Mouse (Mus musculus) layer of hippocampus, postnatal 14 days (tissue): ENCODE data around the gene H1f0. TPM values are rescaled to one million over a fixed set of nuclear protein-coding genes. Genes with fewer than 3 reads are reported as not detected.

ENCODE experiments used
- DNase-seq, 2 experiments: peaks; one replicate each; pipeline ENCODE4 v3.0.0; 2021 to 2022; ENCODE audit warnings: low spot score in 2 of 2, mixed read lengths in 1 of 2
- microRNA-seq, 2 experiments: library from miRNA; unstranded; fragments of <30 nt; microRNA quantifications; one replicate each; pipeline ENCODE4 v1.2.0; 2021
- total RNA-seq, 2 experiments: library from RNA; stranded (reverse); gene quantifications; 2 replicates each; pipeline ENCODE4 v1.2.3; 2021

Gene H1f0
- total RNA-seq, 2 experiments from 2014 or later: 88.8 to 94.3 TPM

DNA sequence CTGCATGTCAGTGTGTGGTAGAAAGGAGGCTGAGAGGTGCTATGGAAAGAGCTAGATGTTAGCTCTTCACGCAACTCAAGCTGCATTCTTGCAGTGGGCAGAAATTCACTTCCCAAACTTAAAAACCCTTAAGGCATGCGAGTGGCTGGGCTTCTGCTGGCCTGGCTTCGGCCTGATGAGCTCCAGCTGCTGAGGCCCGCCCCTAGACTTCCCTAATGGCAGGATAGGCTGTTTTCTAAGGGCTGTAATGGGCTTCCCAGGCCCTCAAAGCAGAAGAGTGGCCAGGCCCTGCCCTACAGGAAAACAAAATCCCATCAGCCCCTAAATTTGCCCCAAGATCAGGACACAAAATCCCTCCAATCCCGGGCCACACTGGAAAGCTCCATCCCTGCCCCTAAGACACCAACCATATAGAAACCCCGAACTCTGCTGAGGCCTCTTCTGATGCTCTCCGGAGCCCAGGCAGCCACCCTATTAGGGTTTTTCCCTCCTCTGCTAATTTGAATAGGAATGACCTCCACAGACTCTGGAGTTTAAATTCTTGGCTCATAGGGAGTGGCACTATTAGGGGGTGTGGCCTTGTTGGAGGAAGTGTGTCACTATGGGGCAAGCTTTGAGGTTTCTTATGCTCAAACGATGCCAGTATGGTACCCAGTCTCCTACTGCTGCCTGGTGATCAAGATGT is 37.0 kb downstream of the H1f0 start:
- DNase-seq: no peak

DNA sequence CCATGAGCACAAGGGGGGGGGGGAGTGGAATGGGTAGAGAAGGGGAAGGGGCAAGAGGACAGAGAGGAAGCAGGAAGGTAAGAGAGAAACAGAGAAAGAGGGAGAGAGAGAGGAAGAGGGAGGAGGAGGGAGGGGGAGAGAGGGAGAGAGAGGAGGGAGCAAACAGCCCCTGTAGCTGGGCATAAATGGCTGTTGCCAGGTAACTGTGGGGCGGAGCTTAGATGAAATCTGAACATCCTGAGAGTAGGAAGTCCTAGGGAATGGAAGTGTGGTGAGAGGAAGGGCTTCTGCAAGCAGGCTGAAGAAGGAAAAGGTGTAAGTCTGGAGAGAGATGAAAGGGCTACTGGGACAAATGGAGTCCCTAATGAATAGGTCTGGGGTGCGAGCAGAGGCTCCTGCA is 38.0 kb downstream of the H1f0 start:
- DNase-seq: no peak

DNA sequence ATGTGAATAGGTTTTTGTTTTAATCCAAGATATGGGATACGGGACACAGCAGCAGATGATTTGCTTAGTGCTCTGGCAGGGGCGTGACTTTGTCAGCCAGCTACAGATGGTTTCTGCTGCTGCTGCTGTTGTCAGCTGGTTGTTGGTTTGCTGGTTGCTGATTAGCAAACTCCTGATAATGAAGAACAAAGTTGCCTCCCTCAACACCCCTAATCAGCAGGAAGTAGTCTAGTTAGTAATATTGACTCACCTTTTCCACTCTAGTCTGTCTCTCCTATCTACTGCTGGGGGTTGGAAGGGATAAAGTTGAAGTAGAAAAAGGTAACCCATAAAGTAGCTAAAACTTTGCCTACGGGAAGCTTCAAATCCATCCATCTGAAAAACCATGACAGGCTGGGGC is 39.4 kb downstream of the H1f0 start:
- DNase-seq: no peak

DNA sequence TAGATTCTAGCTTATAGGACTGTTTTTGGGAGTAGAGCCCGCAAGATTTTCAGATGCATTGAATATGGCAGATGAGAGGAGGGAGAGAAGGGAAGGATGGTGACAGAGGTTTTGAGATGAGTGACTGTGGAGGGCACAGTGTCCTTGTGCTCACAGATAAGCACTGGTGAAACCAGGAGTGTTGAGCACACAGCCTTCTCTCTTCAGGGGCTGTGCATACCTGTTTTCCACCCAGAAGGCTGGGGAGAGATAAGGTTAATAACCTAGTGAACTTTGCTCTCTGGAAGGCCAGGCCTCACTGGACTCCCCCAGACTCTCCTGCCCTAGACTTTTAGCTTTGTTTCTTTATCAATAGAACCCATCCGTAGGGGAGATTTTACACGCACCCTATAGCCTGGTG is 40.2 kb downstream of the H1f0 start:
- no peak for DNase-seq

DNA sequence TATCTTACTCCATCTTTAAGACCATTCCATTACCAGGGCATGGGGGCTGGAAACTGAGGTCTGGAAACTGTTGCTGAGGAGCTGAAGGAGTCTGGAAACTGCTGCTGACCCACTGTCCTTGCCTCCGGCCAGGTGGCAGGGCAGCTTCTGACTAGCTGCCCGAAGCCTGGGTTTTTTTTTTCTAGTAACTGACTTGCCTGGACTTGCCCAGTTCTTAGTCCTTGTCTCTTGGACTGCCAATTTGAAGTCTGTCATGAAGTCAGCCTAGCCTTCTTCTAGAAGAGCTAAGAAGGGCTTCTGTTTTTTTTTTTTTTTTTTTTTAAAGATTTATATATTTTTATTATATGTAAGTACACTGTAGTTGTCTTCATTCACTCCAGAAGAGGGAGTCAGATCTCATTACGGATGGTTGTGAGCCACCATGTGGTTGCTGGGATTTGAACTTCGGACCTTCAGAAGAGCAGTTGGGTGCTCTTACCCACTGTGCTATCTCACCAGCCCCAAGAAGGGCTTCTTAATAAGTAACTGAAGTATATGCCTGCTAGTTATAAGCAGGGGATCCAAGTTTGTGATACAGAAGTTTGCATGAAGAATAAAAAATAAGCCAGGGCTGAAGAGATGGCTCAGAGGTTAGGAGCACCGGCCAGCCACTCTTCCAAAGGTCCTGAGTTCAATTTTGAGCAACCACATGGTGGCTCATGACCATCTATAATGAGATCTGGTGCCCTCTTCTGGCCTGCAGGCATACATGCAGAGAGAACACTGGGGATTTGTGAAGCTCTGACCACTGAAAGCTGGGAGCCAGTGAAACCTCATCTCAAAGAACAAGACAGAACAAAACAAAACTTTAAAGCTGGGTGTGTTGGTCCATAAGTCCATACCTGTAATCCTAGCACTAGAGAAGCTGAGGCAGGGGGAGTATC is 43.1 kb downstream of the H1f0 start:
- peak in 1 of 2 experiments; percentile 49 for DNase-seq

DNA sequence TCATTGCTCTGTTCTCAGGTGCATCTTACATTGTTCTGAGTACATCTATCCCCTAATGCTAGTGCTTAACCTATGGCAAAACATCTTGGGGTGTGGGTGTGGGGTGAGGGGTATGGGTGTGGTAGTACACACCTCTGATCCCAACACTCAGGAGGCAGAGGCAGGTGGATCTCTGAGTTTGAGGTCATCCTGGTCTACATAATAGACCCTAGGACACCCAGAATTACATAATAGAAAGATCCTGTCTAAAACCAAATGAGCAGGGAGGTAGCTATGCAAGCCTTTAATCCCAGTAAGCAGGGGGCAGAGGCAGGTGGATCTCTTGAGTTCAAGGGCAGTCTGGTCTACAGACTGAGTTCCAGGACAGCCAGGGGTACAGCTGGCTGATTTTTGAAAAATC is 45.5 kb downstream of the H1f0 start:
- DNase-seq: no peak

DNA sequence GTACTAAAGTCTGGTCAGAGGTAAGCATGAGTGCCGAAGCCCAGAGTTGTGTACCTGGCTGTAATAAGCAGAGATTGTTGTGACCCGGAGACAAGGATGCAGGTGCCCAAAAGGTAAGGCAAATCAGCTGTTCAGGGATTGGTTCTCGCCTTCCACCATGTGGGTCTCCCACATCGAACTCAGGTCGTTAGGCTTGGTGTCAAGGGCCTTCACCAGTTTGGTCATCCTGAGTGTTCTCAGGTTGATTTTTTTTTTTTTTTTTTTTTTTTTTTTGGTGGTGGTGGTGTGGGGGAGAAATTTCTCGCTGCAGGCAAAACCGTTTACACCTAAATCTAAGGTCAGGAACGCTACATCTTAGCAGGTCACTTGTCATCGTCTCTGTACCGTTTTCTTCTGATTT is 46.2 kb downstream of the H1f0 start:
- no peak for DNase-seq

DNA sequence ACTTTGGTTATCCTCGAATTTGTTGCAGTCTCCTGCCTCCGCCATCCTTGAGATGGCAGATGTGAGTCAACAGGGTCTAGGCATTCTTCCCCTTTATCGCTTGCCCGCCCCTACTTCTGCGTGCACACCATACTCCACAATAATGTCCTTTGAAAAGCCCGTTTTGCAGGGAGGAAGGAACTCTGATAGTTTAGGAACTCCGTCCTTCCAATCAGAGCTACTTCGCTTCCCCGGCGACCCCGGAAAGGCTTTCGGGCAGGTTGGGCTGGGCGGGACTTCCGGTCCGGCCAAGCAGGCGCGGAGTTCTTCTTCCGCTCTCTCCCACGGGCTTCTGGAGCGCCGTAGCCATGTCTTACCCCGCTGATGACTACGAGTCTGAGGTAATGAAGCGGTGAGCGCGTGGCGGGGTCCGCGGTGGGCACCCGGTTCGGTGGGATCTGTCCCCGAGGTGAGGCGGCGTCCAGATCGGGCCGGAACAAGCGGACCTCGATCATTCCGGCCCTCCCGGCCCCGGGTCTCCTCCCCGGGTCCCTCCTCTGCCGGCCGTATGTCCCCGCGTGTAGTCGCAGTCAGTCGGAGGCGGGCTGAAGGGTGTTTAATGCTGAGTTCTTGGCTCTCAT is 46.8 kb downstream of the H1f0 start, which contains the start of gene Eif3l:
Gene Eif3l (plus strand): TSS at position 267 of the 620 bp plus-strand sequence.
- DNase-seq: peak; percentile 73 to 91

DNA sequence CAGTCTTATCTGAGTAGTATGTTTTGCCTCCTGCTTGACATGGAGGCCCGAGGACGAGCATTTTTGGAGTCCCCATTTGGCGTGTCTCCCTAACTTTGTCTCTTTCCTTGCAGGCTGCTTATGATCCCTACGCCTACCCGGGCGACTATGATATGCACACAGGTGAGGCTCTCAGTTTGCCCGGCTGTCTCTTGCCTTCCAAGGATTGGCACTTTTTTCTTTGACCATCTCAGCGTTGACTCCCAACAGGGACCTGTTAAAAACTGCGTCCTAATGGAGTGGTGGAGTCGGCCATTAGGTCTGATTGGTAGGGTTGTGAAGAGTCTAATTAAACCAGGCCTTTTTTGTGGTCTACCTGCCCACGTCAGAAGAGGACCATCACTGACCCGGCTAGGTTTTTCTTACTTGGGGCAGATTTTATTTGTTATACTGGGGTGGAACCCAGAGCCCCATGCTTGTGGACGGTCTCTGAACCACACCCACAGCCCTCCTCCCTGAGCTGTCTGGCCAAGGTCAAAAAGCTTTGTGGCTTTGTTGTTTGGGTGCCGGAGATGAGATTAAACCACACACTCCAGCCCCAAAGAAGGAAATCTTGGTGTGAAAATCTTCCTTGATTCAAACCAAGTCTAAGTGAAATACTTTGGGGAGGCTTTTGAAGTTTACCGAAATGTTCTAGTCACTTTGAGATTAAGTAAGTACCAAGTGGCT is 47.6 kb downstream of the H1f0 start:
- no peak for DNase-seq

DNA sequence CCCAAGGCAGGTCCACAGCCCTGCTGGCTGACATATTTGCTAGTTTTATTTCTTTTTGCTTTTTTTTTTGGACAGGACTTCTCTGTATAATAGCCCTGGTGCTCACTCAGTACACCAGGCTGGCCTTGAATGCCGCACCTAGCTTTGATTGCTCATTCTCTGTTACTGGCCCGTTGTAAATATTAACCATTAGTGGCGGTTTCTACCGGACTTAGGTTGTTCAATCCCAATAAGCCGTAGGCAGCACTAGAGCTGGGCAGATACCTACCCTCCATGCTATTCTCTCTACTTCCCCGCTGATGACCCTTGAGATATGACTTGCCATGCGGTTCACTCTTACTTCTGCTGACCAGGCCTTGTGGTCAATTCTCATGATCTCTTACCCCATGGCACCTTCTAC is 51.3 kb downstream of the H1f0 start:
- no peak for DNase-seq

Small RNAs within 50 kb of the gene (microRNA-seq; reads per million reads assigned to microRNA genes)
- gene Mir6956: 0.57 to 1.6 reads per million in 2 experiments

Other genes starting within 250 kb of the H1f0 start
- gene Card10, start 225.4 kb upstream of the H1f0 start, total RNA-seq: 1 to 10 TPM; 4.8 to 4.9 TPM
- gene Cdc42ep1, start 185.8 kb upstream of the H1f0 start, total RNA-seq: 10 to 100 TPM in 1 of 2 experiments, 1 to 10 TPM in 1; 9.9 to 10.5 TPM
- gene Lgals2, start 172.9 kb upstream of the H1f0 start, total RNA-seq: not detected
- 10 to 100 TPM; 51.3 to 52.4 TPM for gene Gga1, start 151.3 kb upstream of the H1f0 start, total RNA-seq
- gene Gm49510, start 128.8 kb upstream of the H1f0 start, total RNA-seq: under 1 TPM in 1 of 2 experiments, not detected in 1; 0.25 TPM
- 10 to 100 TPM; 16.1 to 16.8 TPM for gene Sh3bp1, start 128.7 kb upstream of the H1f0 start, total RNA-seq
- gene Pdxp, start 114.5 kb upstream of the H1f0 start, total RNA-seq: 100 to 1,000 TPM; 141 to 146 TPM
- 10 to 100 TPM; 15.3 to 27.0 TPM for gene Lgals1, start 101.7 kb upstream of the H1f0 start, total RNA-seq
- 10 to 100 TPM; 35.9 to 36.1 TPM for gene Nol12, start 93.5 kb upstream of the H1f0 start, total RNA-seq
- gene Triobp, start 80.7 kb upstream of the H1f0 start, total RNA-seq: 10 to 100 TPM; 19.3 to 21.1 TPM
- under 1 TPM in 1 of 2 experiments, not detected in 1; 0.72 TPM for gene Galr3, start 13.4 kb downstream of the H1f0 start, total RNA-seq
- 10 to 100 TPM; 18.9 to 19.0 TPM for gene Ankrd54, start 34.4 kb downstream of the H1f0 start, total RNA-seq
- 10 to 100 TPM; 82.2 to 83.1 TPM for gene Eif3l, start 46.7 kb downstream of the H1f0 start, total RNA-seq
- gene Micall1, start 80.4 kb downstream of the H1f0 start, total RNA-seq: 10 to 100 TPM; 36.5 to 39.3 TPM
- gene Polr2f, start 112.6 kb downstream of the H1f0 start, total RNA-seq: 100 to 1,000 TPM; 114 to 125 TPM
- 10 to 100 TPM; 12.4 to 13.5 TPM for gene 1700088E04Rik, start 112.8 kb downstream of the H1f0 start, total RNA-seq
- 10 to 100 TPM; 52.2 to 54.1 TPM for gene Sox10, start 136.8 kb downstream of the H1f0 start, total RNA-seq
- 10 to 100 TPM; 47.6 to 47.8 TPM for gene Pick1, start 200.7 kb downstream of the H1f0 start, total RNA-seq
- 1 to 10 TPM; 1.3 to 1.7 TPM for gene Gm49486, start 200.9 kb downstream of the H1f0 start, total RNA-seq
- gene Slc16a8, start 226.3 kb downstream of the H1f0 start, total RNA-seq: 1 to 10 TPM in 1 of 2 experiments, under 1 TPM in 1; 0.21 to 1.0 TPM